Mouse (Mus musculus): ENCODE data around the gene Zfp366.
"Not testable (repeated sequence)": the region's sequence is repeated elsewhere in the genome, so short reads cannot be mapped to it uniquely, and the experiment has no call there.

The Zfp366 gene

DNA sequence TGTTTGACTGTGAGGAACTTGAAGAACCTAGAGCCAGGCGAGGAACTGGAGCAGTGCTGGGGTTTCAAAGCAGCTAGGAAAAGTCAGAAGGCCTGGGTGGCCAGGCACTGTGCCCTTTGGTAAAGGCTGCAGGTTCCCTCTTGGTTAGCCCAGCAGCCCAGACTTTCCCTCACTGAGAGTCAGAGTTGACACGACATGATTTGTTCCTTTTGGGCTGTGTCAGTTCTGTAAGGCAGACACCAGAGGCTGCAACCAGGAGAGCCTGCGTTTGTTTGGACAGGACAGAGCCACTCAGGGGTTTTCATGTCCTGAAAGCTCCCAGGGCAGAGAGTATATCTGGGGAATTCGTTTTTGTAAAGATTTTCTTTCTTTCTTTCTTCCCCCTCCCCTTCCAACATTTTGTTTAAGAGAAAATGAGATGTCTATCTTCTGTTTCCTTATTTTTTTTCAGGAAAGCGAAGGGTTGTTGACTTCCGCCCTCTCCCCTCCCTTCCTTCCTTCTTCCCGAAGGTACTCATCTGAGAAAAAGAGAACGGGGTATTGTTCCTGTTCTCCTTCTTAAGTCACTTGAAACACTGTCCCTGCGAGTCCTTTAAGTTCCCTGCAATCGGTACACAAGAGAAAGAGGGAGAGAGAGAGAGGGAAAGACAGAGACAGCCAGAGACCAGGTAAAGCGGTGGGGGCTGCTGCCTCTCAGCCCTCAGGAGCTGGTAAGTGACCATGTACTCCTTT lies at the start of gene Zfp366:
Zfp366 (plus strand) TSS at position 669 of the 732 bp plus-strand sequence.
- no peak for DNase-seq

GRCm38 (mm10) chr13:99138351-99139255 lies 46.0 kb upstream of the Zfp366 start:
- no peak for DNase-seq

GRCm38 (mm10) chr13:99146355-99146871 lies 38.2 kb upstream of the Zfp366 start:
- no peak for DNase-seq

GRCm38 (mm10) chr13:99147645-99148111 lies 36.9 kb upstream of the Zfp366 start:
- DNase-seq: no peak

DNA sequence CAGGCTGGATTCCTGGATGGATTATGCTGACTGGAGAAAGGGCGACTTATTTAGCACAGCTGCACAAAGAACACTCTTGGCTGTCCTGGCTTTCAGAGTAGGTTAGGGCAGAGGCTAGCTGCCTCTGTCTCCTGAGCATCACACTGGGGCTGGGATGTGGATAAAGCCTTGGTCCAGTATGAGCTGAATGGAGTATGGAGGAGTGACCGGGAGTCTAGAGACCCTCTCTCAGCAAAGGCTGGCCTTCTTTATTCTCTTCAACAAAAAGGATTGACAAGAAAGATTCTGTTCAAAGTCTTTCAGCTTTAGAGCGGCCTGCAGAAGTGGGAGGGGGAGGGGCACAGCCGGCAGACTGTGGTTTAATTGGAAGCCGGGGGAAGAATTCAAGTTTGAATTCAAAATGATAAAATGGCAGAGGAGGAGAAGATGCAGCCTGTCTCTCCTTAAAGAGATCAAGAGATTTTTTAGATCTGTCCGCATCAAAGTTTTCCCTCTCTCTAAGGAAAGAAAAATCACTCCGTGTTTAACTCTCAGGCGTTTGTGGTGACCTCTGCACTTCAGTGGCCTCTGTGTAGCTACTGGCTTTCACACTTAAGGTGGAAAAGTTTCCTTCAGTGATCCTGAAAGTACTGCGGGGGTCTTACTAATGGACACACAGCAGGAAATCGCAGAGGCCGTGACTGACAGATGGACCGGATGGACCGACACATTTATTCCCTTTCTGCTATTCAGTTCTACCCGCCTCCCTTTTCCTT lies 34.9 kb upstream of the Zfp366 start:
- DNase-seq: peak; percentile 34

GRCm38 (mm10) chr13:99150626-99151025 lies 34.0 kb upstream of the Zfp366 start:
- DNase-seq: peak; percentile 25

- DNase-seq: peak; percentile 79
Observed at GRCm38 (mm10) chr13:99151121-99151520, 33.5 kb upstream of the Zfp366 start.

- DNase-seq: peak; percentile 48
Observed at GRCm38 (mm10) chr13:99152305-99152930, 32.2 kb upstream of the Zfp366 start.

GRCm38 (mm10) chr13:99157709-99158108 lies 26.9 kb upstream of the Zfp366 start:
- no peak for DNase-seq

- no peak for DNase-seq
Observed at GRCm38 (mm10) chr13:99158773-99159172, 25.9 kb upstream of the Zfp366 start.

DNA sequence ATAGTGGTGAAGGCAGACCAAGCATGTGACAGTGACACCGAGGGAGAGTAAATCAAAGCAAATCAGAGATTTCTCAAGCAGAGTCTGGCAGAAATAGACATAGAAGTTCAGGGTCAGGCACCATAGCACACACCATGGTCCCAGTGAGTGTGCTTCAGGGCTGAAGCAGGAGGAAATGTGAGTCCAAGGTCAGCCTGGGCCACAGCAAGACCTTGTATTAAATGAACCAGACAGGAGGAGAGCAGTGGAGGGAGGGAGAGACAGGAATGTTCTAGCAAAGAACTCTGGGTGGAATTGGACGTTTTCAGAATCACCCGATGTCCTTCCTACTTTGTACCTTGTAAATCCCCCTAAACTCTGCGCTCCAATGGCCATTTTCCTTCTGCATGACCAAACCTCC lies 21.6 kb upstream of the Zfp366 start:
- DNase-seq: peak; percentile 50

DNA sequence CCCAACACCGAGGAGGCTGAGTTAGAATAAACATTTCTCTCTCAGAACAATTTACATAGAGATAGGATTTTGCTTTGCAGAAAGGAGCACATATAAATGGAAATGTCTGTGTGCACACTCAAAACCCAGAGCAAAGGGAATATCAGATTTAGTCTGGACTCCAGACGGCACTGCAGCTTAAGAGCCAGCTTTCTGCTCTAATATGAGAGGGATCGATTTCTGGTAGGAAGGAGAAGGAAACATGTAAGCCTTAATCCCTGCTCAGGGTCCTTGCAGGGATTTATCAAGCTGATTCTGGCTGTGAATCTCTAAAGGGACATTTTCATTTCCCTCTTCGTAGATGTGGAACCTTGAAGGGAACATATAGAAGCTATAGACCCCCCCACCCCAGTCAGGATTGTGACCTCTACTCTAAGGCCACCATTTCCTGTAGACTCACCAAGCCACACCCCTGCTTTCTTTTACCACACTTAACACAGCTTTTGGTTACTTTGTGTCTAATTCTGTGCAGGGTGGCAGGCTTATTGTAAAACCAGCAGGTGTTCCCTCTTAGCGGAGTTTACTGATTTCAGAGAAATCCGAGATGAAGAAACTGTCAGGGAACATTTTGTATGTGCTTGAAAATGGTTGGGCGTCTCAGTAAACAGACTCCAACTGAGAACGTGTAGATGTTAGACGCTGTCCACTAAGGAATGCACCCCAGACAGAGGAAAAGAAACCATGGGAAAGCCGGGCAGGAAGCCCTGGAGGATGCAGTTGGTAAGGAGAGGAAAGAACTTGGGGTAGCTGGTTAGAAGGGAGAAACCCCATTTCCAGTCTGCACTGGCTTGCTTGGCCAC lies 20.9 kb upstream of the Zfp366 start:
- peak; percentile 57 for DNase-seq

DNA sequence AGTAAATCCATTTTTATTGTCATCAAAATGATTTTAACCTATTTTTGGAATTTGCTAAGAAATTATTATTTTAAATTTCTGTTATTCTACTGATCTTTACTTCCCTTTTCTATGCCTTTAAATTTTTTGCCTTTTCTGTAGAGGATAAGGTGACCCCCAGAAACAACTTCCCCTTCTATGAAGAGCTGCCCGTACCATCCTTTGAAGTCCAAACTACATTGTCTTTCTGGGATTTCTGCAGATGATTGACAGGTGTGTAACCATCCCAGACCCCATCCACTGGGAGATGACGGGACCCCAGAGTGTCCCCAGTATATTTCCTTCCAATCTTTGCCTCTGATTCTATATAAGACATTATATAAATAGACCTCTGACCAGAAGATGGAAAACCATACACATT lies 20.3 kb upstream of the Zfp366 start:
- DNase-seq: no peak

GRCm38 (mm10) chr13:99169401-99169800 lies 15.2 kb upstream of the Zfp366 start:
- no peak for DNase-seq

- no peak for DNase-seq
Observed at GRCm38 (mm10) chr13:99170337-99170736, 14.3 kb upstream of the Zfp366 start.

GRCm38 (mm10) chr13:99173849-99174248 lies 10.8 kb upstream of the Zfp366 start:
- DNase-seq: no peak

- not testable (repeated sequence) for DNase-seq
Observed at GRCm38 (mm10) chr13:99182828-99183227, 1.8 kb upstream of the Zfp366 start.

GRCm38 (mm10) chr13:99183257-99183895 lies 1.2 kb upstream of the Zfp366 start:
- DNase-seq: no peak

DNA sequence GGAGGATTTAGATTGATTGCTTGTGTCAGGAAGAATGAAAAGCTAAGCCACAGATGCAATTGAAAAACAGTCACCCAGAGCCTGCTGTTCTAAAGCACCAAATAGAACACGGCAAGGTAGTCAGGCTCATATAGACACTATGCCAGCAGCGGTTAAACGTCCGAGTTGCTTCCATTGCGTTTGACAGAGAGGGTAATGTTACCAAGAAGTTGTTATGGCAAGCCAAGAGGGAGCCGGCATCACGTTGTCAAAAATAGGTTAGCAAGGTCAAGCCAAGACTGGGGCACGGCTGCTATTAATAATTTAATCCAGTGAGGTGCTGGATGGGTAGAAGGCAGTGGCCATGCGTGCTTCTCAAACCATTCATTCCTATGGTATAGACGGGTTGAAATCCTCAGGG lies 950 bp downstream of the Zfp366 start:
- no peak for DNase-seq

- DNase-seq: no peak
Observed at GRCm38 (mm10) chr13:99186138-99186853, 1.7 kb downstream of the Zfp366 start.

Data from retina, postnatal 1 day (tissue).